Mouse (Mus musculus) CH12.LX (cell line): ENCODE data around the gene Appbp2. TPM values are rescaled to one million over a fixed set of nuclear protein-coding genes. Genes with fewer than 3 reads are reported as not detected.

Source experiments
- DNase-seq: peaks from one replicate; pipeline ENCODE4 v3.0.0-alpha.2; 2013; ENCODE audit errors: extremely low read depth
- H3K27ac ChIP-seq: 2 replicates; pipeline ENCODE4 v1.5.1; 2012; ENCODE audit warnings: low read depth, mild to moderate bottlenecking, control low read depth, moderate library complexity; ENCODE audit not compliant: insufficient read depth
- H3K27me3 ChIP-seq: replicated peaks from 2 replicates; pipeline ENCODE3; 2012; ENCODE audit warnings: inconsistent platforms
- H3K36me3 ChIP-seq, 2 experiments: replicated peaks in 1 of 2; 2 replicates each; pipeline versions ENCODE3 to v1.6.1; 2012; ENCODE audit warnings: inconsistent platforms in 1 of 2, low read length in 1 of 2, mild to moderate bottlenecking in 1 of 2, mixed read lengths in 1 of 2, moderate library complexity in 1 of 2; ENCODE audit not compliant: control insufficient read depth in 1 of 2, insufficient read depth in 1 of 2
- H3K4me1 ChIP-seq, 2 experiments: 2 replicates each; pipeline ENCODE4 v1.6.1; 2012; ENCODE audit warnings: inconsistent platforms in 1 of 2, moderate library complexity in 1 of 2; ENCODE audit not compliant: insufficient read depth in 2 of 2, control insufficient read depth in 1 of 2
- H3K4me2 ChIP-seq: 2 replicates; pipeline ENCODE4 v1.6.1; 2012; ENCODE audit warnings: low read depth, mild to moderate bottlenecking, control low read depth; ENCODE audit not compliant: poor library complexity, insufficient read depth, severe bottlenecking
- H3K4me3 ChIP-seq, 3 experiments: fragments of 150-350 bp in 1 of 3; sonication (generic) in 1 of 3; replicated peaks in 1 of 3; 2 replicates each; pipeline versions ENCODE3 to v1.5.1; 2011 to 2012; ENCODE audit warnings: low read depth in 2 of 3, low read length in 2 of 3, mild to moderate bottlenecking in 2 of 3, moderate library complexity in 2 of 3, control low read depth in 1 of 3, improper control_type of control experiment in 1 of 3, inconsistent platforms in 1 of 3, mixed read lengths in 1 of 3; ENCODE audit not compliant: poor library complexity in 1 of 3
- H3K79me2 ChIP-seq: replicated peaks from 2 replicates; pipeline ENCODE4 v1.6.1; 2012; ENCODE audit warnings: mild to moderate bottlenecking, moderate library complexity; ENCODE audit not compliant: control insufficient read depth, poor library complexity, insufficient read depth, severe bottlenecking; ENCODE audit errors: extremely low read depth
- H3K9ac ChIP-seq: 2 replicates; pipeline ENCODE4 v1.6.1; 2012; ENCODE audit warnings: low read depth, mild to moderate bottlenecking, control low read depth, moderate library complexity; ENCODE audit not compliant: insufficient read depth
- H3K9me3 ChIP-seq: replicated peaks from 2 replicates; pipeline ENCODE3; 2012; ENCODE audit warnings: low read length, inconsistent platforms, mixed read lengths
- BHLHE40 ChIP-seq: IDR thresholded peaks from 2 replicates; pipeline ENCODE4 v1.6.1; 2011; ENCODE audit warnings: mild to moderate bottlenecking, low read depth, low read length, improper control_type of control experiment
- CHD2 ChIP-seq: IDR thresholded peaks from 2 replicates; pipeline ENCODE4 v1.6.1; 2011; ENCODE audit warnings: low read length, improper control_type of control experiment
- CTCF ChIP-seq, 2 experiments: IDR thresholded peaks in 1 of 2; conservative IDR thresholded peaks in 1 of 2; 2 replicates each; pipeline ENCODE4 v1.5.1; 2011 to 2012; ENCODE audit warnings: low read depth in 2 of 2, low read length in 2 of 2, improper control_type of control experiment in 1 of 2, inconsistent platforms in 1 of 2, mild to moderate bottlenecking in 1 of 2, moderate library complexity in 1 of 2
- E2F4 ChIP-seq: IDR thresholded peaks from 2 replicates; pipeline ENCODE4 v1.6.1; 2011; ENCODE audit warnings: low read depth, low read length, improper control_type of control experiment; ENCODE audit not compliant: insufficient replicate concordance
- ELF1 ChIP-seq: IDR thresholded peaks from 2 replicates; pipeline ENCODE4 v1.6.1; 2014; ENCODE audit warnings: low read depth, mild to moderate bottlenecking, inconsistent platforms, low read length, improper control_type of control experiment
- EP300 ChIP-seq: IDR thresholded peaks from 2 replicates; pipeline ENCODE4 v1.6.1; 2011; ENCODE audit warnings: low read length, improper control_type of control experiment
- ETS1 ChIP-seq: conservative IDR thresholded peaks from 2 replicates; pipeline ENCODE4 v1.6.1; 2012; ENCODE audit warnings: low read depth, mild to moderate bottlenecking, inconsistent platforms, low read length, improper control_type of control experiment, moderate library complexity
- GABPA ChIP-seq: IDR thresholded peaks from 2 replicates; pipeline ENCODE4 v1.6.1; 2012; ENCODE audit warnings: low read depth, low read length, improper control_type of control experiment, inconsistent platforms; ENCODE audit not compliant: insufficient replicate concordance
- HCFC1 ChIP-seq: IDR thresholded peaks from 2 replicates; pipeline ENCODE4 v1.6.1; 2012; ENCODE audit warnings: low read depth, mild to moderate bottlenecking, inconsistent platforms, low read length, improper control_type of control experiment
- IRF4 ChIP-seq: IDR thresholded peaks from 2 replicates; pipeline ENCODE4 v1.6.1; 2014; ENCODE audit warnings: low read depth, mild to moderate bottlenecking, inconsistent platforms, low read length, improper control_type of control experiment
- JUN ChIP-seq: IDR thresholded peaks from 2 replicates; pipeline ENCODE4 v1.6.1; 2011; ENCODE audit warnings: low read depth, mild to moderate bottlenecking, low read length, improper control_type of control experiment, moderate library complexity; ENCODE audit not compliant: insufficient read depth
- JUND ChIP-seq: conservative IDR thresholded peaks from 2 replicates; pipeline ENCODE4 v1.6.1; 2011; ENCODE audit warnings: low read depth, low read length, improper control_type of control experiment
- KAT2A ChIP-seq: IDR thresholded peaks from 2 replicates; pipeline ENCODE4 v1.6.1; 2012; ENCODE audit warnings: low read length, improper control_type of control experiment, inconsistent platforms; ENCODE audit not compliant: insufficient replicate concordance
- MAFK ChIP-seq: IDR thresholded peaks from 2 replicates; pipeline ENCODE4 v1.6.1; 2011; ENCODE audit warnings: low read length, improper control_type of control experiment; ENCODE audit not compliant: insufficient replicate concordance
- MAX ChIP-seq: IDR thresholded peaks from 2 replicates; pipeline ENCODE4 v1.6.1; 2011; ENCODE audit warnings: low read length, improper control_type of control experiment
- MAZ ChIP-seq: IDR thresholded peaks from 2 replicates; pipeline ENCODE4 v1.6.1; 2012; ENCODE audit warnings: low read depth, mild to moderate bottlenecking, inconsistent platforms, low read length, improper control_type of control experiment, moderate library complexity
- MEF2A ChIP-seq: IDR thresholded peaks from 2 replicates; pipeline ENCODE4 v1.6.1; 2014; ENCODE audit warnings: low read depth, mild to moderate bottlenecking, inconsistent platforms, low read length, improper control_type of control experiment, borderline replicate concordance
- MXI1 ChIP-seq: IDR thresholded peaks from 2 replicates; pipeline ENCODE4 v1.6.1; 2011; ENCODE audit warnings: mild to moderate bottlenecking, low read depth, low read length, improper control_type of control experiment
- MYC ChIP-seq: IDR thresholded peaks from 2 replicates; pipeline ENCODE4 v1.6.1; 2011; ENCODE audit warnings: low read depth, mild to moderate bottlenecking, improper control_type of control experiment, low read length
- NELFE ChIP-seq: IDR thresholded peaks from 2 replicates; pipeline ENCODE4 v1.6.1; 2011; ENCODE audit warnings: low read depth, low read length, improper control_type of control experiment
- NRF1 ChIP-seq: IDR thresholded peaks from 2 replicates; pipeline ENCODE4 v1.6.1; 2014; ENCODE audit warnings: low read depth, mild to moderate bottlenecking, inconsistent platforms, low read length, improper control_type of control experiment, moderate library complexity
- PAX5 ChIP-seq: IDR thresholded peaks from 2 replicates; pipeline ENCODE4 v1.6.1; 2012; ENCODE audit warnings: low read length, inconsistent platforms, mixed read lengths
- POLR2A ChIP-seq: IDR thresholded peaks from 2 replicates; pipeline ENCODE4 v1.6.1; 2011; ENCODE audit warnings: low read depth, mild to moderate bottlenecking, improper control_type of control experiment, low read length
- POLR2AphosphoS2 ChIP-seq: IDR thresholded peaks from 2 replicates; pipeline ENCODE4 v1.6.1; 2011; ENCODE audit warnings: low read depth, low read length, improper control_type of control experiment
- RAD21 ChIP-seq: IDR thresholded peaks from 2 replicates; pipeline ENCODE4 v1.6.1; 2011; ENCODE audit warnings: low read depth, mild to moderate bottlenecking, low read length, improper control_type of control experiment, moderate library complexity
- RCOR1 ChIP-seq: conservative IDR thresholded peaks from 2 replicates; pipeline ENCODE4 v1.6.1; 2012; ENCODE audit warnings: low read depth, mild to moderate bottlenecking, inconsistent platforms, low read length, improper control_type of control experiment
- SIN3A ChIP-seq: IDR thresholded peaks from 2 replicates; pipeline ENCODE4 v1.6.1; 2012; ENCODE audit warnings: low read length, improper control_type of control experiment, inconsistent platforms
- SMC3 ChIP-seq: IDR thresholded peaks from 2 replicates; pipeline ENCODE4 v1.6.1; 2011; ENCODE audit warnings: low read depth, low read length, improper control_type of control experiment
- TBP ChIP-seq: conservative IDR thresholded peaks from 2 replicates; pipeline ENCODE4 v1.6.1; 2011; ENCODE audit warnings: low read depth, low read length, improper control_type of control experiment
- TCF12 ChIP-seq: IDR thresholded peaks from 2 replicates; pipeline ENCODE4 v1.6.1; 2014; ENCODE audit warnings: low read depth, mild to moderate bottlenecking, inconsistent platforms, low read length, improper control_type of control experiment
- UBTF ChIP-seq: IDR thresholded peaks from 2 replicates; pipeline ENCODE4 v1.6.1; 2012; ENCODE audit warnings: low read depth, mild to moderate bottlenecking, inconsistent platforms, low read length, improper control_type of control experiment, moderate library complexity
- USF1 ChIP-seq: IDR thresholded peaks from 2 replicates; pipeline ENCODE4 v1.6.1; 2014; ENCODE audit warnings: low read depth, mild to moderate bottlenecking, inconsistent platforms, low read length, improper control_type of control experiment
- USF2 ChIP-seq: conservative IDR thresholded peaks from 2 replicates; pipeline ENCODE4 v1.6.1; 2011; ENCODE audit warnings: low read depth, low read length, improper control_type of control experiment
- ZC3H11A ChIP-seq: IDR thresholded peaks from 2 replicates; pipeline ENCODE4 v1.6.1; 2012; ENCODE audit warnings: low read depth, mild to moderate bottlenecking, inconsistent platforms, low read length, improper control_type of control experiment
- ZKSCAN1 ChIP-seq: IDR thresholded peaks from 2 replicates; pipeline ENCODE4 v1.6.1; 2012; ENCODE audit warnings: low read depth, inconsistent platforms, low read length, improper control_type of control experiment, borderline replicate concordance
- ZMIZ1 ChIP-seq: IDR thresholded peaks from 2 replicates; pipeline ENCODE4 v1.6.1; 2012; ENCODE audit warnings: low read depth, mild to moderate bottlenecking, inconsistent platforms, low read length, improper control_type of control experiment
- ZNF384 ChIP-seq: IDR thresholded peaks from 2 replicates; pipeline ENCODE4 v1.6.1; 2012; ENCODE audit warnings: low read depth, low read length, improper control_type of control experiment, inconsistent platforms
- dilution Hi-C: fragments of 300-500 bp; cut with MboI; formaldehyde crosslinking; loops from 2 replicates; pipeline ENCODE4 v1.14.3; 2020; ENCODE audit warnings: low sequenced_read_pairs; ENCODE audit not compliant: extremely low pct_unique_long_range_greater_than_20kb, extremely low pct_ligation_motif_present
- in situ Hi-C: fragments of 300-500 bp; cut with MboI; formaldehyde crosslinking; loops from 3 replicates; pipeline ENCODE4 v1.14.3; 2019; ENCODE audit warnings: low sequenced_read_pairs, low pct_ligation_motif_present, low pct_unique_long_range_greater_than_20kb, mixed read lengths
- polyA plus RNA-seq: library from polyadenylated mRNA; unstranded; fragments of >175 nt; gene quantifications from 2 replicates; pipeline ENCODE4 v1.2.1, GENCODE M21; 2012; ENCODE audit warnings: low read depth; ENCODE audit not compliant: insufficient read length
- total RNA-seq, 2 experiments: library from RNA; depleted of rRNA; stranded (reverse); fragments of 300-350 nt in 1 of 2; fragments of >200 nt in 1 of 2; gene quantifications; 2 replicates each; pipeline ENCODE4 v1.2.3; 2012 to 2014

Gene Appbp2
- total RNA-seq (2012; rRNA removed) (31.1 and 36.7 TPM in 2 replicates), total RNA-seq (2014; rRNA removed) (32.2 and 37.4 TPM in 2 replicates), polyA plus RNA-seq (34.8 and 36.6 TPM in 2 replicates)

GRCm38 (mm10) chr11:85234990-85235841 lies at the start of gene Appbp2:
Gene Appbp2, minus strand, starts transcription at chr11:85235130.
- peak within 1 kb of the TSS; percentile 84 for H3K27ac ChIP-seq
- H3K4me2 ChIP-seq, result peak within 1 kb of the TSS; percentile 70
- no peaks in the 10 kb centered on the region for H3K9me3 ChIP-seq
- no peaks in the 10 kb centered on the region for H3K27me3 ChIP-seq
- peaks cover 7 to 43% of the 10 kb centered on the region in 2 experiments for H3K36me3 ChIP-seq
- dilution Hi-C loops, result no loop called here
- peaks cover 43% of the 10 kb centered on the region for H3K79me2 ChIP-seq
- peak within 1 kb of the TSS; percentile 76 for H3K9ac ChIP-seq
- H3K4me3 ChIP-seq, result peak within 1 kb of the TSS; percentile 76 to 90 (median 84)
- peak; percentile 92 for DNase-seq
- H3K4me1 ChIP-seq, result peaks cover 0 to 27% of the 10 kb centered on the region in 2 experiments; a peak in 2 of 4 replicates
- in situ Hi-C loops, result no loop called here
- TF ChIP-seq MXI1 (peak; percentile 19), USF1 (no peak), MAX (peak; percentile 69), RAD21 (no peak), SIN3A (peak; percentile 88), MAZ (no peak), CTCF (conservative IDR thresholded peaks at IDR 0.05 in 1 of 2, IDR thresholded peaks at IDR 0.05 in 1 of 2; ENCODE audit: low read depth in 2 of 2, low read length in 2 of 2) (no peak), POLR2A (peak; percentile 97), MAFK (no peak), HCFC1 (peak; percentile 72), IRF4 (peak; percentile 65; the same call in 1 of the 2 replicates), POLR2AphosphoS2 (peak; percentile 97), CHD2 (peak; percentile 39; the same call in 1 of the 2 replicates), ZMIZ1 (peak; percentile 96), TBP (peak; percentile 91), E2F4 (no peak), RCOR1 (peak; percentile 42; the same call in 1 of the 2 replicates), SMC3 (no peak), MYC (peak; percentile 66), UBTF (0 out of 2 replicates have a peak, but pooled peaks have one; percentile 3), JUND (no peak), ZC3H11A (no peak), BHLHE40 (peak; percentile 18; the same call in 1 of the 2 replicates), JUN (no peak; the same call in 1 of the 2 replicates), ZKSCAN1 (no peak), TCF12 (peak; percentile 91), PAX5 (no peak), EP300 (no peak), MEF2A (peak; percentile 57), ELF1 (peak; percentile 82), USF2 (no peak), KAT2A (0 out of 2 replicates have a peak, but pooled peaks have one; percentile 76), GABPA (no peak), NELFE (peak; percentile 98), ETS1 (no peak), ZNF384 (peak; percentile 18; the same call in 1 of the 2 replicates), NRF1 (peak; percentile 57)
